Mouse (Mus musculus) heart, adult 8-10 months (tissue): ENCODE data around the gene Golim4. TPM values are rescaled to one million over a fixed set of nuclear protein-coding genes. Genes with fewer than 3 reads are reported as not detected.
A peak's percentile ranks its signal among the peaks of the same experiment; 100 is the strongest.

Source experiments
- DNase-seq: peaks from one replicate; pipeline ENCODE4 v3.0.0; 2022; ENCODE audit warnings: low spot score
- total RNA-seq, 4 experiments: library from RNA; stranded (reverse); gene quantifications; 2 replicates each; pipeline ENCODE4 v1.2.4; 2022

Gene Golim4
- total RNA-seq, 4 experiments from 2014 or later, result 16.5 to 20.4 (median 18.7) TPM

DNA sequence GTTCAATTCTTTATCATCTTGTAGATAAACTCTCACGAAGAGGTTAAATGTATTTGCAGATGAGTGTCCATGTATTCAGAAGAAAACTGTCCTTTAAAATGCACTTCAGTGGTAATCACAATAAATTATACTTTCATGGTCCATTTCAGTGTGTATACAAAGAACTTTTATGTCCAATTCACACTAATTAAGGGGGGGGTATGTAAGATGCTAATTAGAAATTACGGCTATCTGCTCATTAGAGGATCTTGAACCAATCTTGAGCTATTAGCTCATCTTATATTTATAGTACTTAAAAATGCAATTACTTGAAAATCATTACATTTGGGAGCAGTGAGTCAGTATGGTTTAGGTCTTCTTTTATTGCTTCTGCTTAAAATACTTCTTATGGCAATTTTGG lies 31.6 kb downstream of the Golim4 start:
- no peak for DNase-seq

DNA sequence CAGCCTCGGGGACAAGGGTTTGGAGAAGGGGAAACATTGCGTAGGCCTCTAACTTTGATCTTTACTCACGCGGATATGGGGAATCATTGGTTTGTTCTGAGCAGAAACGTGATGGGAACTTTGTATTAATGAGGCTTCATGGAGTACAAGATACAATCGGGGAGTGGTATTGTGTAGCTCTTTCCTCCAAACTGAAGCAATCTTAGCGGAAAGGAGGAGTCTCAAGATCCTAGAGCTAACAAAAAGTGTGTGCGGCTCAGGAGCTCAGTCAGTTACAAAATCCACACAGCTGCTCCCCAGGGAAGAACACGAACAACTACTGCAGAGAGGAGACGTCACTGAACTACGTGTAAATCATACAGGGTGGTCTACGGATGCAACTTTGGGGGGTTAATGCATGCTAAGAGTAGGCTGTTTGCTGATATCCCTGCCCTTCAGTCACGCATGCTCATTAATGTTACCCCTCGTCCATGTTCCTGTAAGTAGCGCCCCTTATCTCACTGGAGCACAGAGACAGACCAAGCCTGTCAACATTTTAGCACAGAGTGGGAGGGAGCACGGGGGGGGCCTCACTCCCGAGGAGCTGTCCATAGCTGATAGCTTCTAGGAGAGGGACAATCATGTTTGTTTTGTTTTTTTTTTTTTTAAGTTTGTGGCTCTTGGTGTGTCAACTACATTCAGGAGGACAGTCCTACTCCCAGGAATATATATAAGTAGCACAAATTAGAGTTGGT lies 38.8 kb downstream of the Golim4 start:
- DNase-seq, result no peak

DNA sequence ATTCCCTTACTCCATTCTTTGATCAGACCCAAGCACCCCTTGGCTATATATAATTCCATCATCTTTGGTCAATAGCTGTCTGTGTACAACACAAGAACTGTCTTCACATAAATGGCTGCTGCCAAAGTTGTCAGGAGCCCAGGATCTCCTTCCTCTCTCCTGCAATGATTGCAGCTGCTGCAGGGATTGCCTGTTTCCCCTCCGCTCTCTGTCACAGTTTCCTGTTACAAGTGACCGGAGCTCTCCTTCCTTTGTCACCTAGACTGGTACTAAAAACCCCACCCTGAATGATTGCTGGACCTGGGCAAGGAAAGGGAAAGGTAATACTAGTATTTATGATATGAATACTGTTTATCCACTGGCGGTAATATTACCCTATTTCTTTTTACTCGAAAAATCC lies 44.0 kb downstream of the Golim4 start:
- DNase-seq, result peak; percentile 3

DNA sequence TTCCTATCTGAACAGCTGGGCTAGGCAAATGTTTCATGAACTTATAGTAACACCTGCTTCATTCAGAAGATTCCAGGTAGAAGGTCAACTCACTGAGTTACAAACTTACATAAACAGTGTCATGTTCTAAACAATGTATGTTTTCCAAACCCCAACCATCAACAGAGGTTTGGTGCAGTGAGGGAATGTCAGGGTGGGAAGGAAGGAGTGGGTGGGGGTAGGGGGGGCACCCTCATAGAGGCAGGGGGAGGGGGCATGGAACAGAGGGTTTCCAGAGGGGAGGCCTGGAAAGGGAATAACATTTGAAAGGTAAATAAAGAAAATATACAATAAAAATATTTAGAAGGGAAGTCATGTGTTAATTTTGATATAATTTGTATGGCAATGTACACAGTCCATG lies 46.0 kb downstream of the Golim4 start:
- no peak for DNase-seq

DNA sequence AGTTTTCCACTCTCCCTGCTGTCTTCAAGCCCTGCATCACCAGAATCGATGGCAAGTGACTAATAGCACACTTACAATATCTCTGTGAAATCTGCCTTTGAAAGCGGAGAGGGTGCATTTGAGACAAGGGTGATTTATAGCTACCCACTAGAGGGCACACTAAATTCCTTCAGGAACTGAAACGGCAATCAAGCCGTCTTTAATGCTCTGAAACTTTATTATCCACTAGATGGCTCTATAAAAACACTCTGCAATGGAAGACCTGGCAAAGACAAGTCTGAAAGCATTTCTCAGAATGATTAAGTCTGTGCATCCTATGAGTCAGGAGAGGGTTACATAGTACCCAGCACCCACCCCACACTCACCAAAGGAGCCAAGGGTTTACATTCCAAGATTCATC lies 46.5 kb downstream of the Golim4 start:
- peak; percentile 45 for DNase-seq

DNA sequence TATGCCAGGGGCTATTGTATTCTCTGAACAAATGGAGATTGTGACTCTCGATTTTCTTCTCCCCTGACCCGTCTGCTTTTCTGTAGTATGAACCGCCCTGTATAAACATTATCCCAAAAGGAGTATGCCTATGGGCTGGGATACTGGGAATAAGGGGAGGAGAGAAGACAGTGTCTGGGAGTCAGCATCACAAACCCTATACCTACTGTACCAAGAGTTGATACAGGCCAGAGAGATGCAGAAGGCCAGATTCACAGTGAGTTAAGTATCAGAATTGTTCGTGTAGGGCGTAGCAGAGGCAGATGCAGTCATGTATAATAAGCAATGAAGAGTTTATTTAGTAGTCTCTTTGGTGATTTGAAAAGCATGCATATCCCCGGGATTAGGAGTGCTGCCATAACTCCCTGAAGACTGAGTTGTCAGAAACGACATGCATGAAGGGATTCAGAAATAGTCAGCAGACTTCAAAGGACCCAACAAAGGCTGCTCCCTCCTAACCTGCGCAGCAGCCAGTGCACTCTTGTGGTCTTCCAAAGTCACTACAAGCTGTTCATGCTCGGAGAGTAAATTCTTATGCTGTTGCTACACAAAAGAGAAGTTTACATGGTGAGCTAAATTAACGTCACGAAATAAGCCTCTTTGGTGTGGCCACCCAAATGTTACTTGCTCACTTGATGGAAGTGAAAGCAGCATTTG lies 54.7 kb downstream of the Golim4 start:
- DNase-seq, result no peak

DNA sequence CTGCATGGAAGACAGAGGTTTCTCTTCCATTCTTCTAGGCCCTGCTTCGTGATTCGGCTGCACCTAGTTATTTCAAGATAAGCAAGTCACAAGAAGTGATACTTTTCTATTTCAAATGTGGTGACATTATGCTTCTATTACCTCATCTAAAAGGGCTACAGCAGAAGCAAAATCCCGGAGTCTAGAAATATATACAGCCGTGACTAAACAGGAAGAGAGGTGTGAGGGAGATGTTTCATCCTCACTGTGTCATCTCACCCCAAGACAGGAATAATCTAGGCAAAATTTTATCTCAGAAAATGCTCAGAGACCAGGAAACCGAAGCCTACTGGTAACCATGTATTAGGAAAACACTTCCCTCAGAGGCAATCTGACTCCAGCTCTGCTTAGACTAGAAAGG lies 61.7 kb downstream of the Golim4 start:
- no peak for DNase-seq

DNA sequence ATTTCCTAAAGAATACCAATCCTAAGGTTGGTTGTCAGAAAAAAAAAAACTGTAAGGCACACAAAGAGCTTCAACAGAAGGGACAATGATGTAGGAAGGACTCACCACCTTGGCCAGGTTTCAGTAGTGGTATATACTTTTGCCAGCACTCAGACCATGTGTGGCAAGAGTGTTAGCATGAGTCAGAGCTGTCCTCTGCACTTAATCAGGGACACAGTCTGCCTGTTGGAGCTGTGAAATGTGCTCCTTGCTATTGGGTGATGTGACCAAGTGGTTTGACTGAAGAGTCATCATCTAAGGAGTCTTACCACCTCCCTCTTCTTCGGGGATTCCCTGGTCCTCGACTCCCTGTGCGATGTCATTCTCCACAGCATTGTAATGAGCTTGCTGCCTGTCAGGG lies 65.2 kb downstream of the Golim4 start:
- DNase-seq, result no peak

DNA sequence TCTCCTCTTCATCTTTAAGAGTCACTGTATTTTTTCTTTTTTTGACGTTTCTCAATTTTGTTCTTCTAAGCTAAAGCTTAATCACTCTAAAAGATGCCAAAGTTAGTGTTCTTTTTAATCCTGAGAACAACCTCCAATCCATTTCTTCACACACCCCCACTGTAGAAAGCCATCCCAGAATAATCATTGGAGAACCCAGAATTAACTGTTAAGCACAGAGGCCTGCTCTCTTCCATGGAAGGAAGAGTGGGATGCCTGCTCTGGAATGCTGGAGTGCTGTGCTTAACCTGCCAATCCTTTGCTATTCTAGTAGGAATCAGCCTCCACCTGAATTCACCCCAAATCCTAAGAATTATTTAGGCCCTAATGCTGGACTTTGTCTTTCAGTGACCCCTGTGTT lies 67.4 kb downstream of the Golim4 start:
- DNase-seq, result no peak

DNA sequence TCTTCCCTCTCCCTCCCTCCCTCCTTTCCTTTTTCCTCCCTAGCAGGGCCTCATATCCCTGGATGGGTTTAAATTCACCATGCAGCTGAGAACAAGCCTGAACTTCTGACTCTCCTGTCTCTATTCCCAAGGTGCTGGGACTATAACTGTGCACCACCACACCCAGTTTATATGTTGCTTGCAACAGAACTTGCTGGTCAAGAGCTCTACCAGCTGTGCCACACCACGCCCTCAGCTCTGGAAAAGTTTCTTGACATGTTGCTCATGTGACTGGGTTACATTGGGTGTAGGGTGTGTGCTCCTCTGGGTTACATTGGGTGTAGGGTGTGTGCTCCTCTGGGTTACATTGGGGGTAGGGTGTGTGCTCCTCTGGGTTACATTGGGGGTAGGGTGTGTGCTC lies 75.2 kb downstream of the Golim4 start:
- DNase-seq, result no peak

DNA sequence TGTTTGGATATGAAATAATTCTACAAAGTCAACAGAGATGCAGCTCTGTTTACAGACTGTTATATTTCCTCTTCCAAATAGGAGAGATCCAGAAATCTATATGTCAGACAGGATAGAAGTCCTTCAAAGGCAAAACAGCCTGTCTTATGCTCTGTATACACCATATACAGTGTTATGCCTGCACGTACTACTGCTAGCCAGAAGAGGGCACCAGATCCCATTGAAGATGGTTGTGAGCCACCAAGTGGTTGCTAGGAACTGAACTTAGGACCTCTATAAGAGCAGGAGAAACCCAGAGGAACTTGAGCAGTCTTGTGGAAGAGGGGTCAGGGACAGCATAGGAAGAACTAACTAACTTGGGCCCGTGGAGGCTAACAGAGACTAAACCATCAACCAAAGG lies 77.5 kb downstream of the Golim4 start:
- DNase-seq, result no peak

DNA sequence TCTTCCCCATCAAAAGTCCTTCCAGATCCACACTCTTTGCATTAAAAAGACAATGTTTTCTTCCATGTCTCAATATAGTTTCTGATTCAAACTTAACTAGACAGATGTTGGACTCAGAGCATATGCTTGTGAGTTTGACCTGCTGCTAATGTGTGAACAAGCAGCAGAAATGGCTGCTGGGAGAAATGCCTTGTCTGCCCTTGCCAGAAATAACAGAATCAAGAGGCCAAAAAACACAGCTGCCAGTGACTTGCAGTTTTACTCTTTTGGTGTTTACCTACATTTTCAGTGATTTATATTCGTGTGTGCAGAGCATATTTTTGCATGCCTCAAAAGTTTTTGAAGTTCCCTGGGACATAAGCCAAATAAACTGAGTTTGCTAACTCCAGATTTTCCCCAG lies 87.9 kb downstream of the Golim4 start:
- peak; percentile 42 for DNase-seq

DNA sequence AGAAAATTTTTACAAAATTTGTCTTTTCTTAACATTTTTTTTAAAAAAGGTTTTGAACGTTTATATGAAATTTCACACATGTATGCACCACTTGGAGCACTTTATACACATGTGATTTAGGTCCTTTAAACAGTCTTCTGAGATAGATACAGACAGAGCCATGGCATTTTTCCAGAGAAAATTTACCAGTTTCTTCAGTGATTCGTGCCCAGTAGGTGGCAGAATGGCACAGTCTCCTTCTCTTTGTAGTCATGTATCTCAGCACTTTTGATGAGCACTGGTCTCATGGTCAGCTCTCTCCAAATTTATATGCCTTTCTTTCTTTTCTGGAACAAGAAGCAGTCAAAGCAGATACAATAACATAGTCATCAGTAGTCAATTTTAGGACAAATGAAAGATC lies 92.5 kb downstream of the Golim4 start:
- no peak for DNase-seq

DNA sequence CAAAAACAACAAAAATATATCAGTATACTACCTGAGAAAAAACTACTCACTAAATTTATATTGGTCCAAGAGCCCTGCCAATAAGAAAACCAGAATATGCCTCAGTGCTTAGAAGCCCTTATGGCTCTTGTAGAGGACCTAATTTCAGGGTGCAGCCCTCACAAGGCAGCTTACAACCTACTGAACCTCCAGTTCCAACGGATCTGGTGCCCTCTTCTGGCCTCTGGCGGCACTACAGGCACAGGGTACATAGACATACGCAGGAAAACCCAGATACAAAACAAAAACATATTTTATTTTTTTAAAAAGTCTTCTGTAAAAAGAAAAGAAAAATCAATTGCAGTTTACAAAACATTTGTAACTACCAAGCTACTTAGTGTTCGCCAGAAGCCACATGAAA lies 95.1 kb downstream of the Golim4 start:
- DNase-seq, result peak; percentile 11

DNA sequence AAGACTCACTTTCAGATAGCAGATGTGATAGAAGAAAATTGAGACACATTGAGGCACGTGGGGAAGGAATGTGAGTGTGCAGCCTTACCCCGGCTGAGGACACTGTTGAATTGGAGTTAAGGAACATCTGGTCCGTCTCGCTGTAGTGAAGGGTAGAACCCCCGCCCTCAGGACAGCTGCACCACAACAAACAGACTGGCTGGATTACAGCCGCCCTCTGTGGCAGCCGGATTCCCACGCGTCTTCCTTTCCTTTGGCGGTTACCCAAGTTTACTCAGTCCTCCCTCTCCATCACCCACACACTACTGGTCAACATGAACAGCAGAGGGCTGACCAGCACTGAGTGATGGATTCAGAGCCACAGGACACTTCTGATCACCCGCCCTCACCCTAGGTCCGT lies 96.0 kb downstream of the Golim4 start:
- peak; percentile 70 for DNase-seq

DNA sequence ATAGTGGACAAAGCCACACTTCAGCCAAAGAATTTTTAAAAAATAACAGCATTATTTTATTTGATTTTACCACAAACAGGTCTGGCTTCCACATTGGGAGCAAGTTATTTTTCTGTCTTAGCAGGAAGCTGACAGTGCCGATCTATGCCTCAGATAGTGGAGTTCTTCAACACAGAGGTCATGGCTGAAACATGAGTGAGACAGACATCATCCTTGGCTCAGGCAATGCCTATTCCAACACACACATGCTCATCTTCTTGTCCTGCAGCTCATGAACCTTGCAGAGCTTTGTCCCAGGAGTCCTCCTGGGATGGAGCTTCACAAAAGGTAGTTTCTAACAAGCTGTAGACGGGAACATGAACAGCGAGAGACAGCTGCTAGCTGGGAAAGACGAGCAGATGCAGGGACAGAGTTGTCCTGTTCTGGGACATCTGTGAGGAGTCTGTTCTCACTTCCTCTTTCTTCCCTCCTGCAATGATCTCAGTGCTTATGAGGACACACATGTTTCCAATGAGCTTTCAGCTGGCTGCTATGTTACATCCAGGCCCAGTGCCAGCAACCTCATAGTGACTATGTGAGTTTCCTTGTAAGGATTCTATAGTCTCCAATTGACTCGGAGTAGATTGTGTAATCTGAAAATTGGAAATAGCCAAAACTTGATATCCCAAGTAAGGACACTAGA lies 121.3 kb downstream of the Golim4 start:
- DNase-seq, result peak; percentile 41

DNA sequence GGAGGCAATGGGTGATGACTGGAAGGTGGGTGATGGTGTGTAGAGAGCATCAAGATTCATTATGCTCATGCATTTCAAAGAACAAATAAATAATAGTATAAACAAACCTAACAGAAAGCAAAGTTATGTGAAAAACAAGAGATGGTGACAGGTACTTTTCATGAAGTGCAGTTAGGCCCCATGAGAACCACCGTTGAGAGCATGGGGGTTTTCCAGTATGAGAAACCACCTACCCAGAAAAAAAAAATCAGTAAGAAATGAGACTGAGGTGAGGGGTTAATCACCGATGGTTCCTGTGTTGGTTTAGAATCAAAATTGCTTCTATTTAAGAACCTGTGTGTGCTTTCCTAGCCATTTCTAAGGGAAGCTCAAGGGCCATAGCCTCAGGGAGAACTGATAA lies 121.9 kb downstream of the Golim4 start:
- no peak for DNase-seq

Other genes with a start within 250 kb of the Golim4 start
- not detected for gene Gm29133, start 208.8 kb downstream of the Golim4 start, total RNA-seq
- not detected for gene Fstl5, start 117.3 kb upstream of the Golim4 start, total RNA-seq